Mouse (Mus musculus): Measurements from ENCODE around the gene D930048N14Rik. TPM values are rescaled to one million over a fixed set of nuclear protein-coding genes. Genes with fewer than 3 reads are reported as not detected.
"Not testable (repeated sequence)": the region's sequence is repeated elsewhere in the genome, so short reads cannot be mapped to it uniquely, and the experiment has no call there.

The D930048N14Rik gene
- polyA plus RNA-seq, 1 experiment from 2014 or later: 2.6 TPM

- no peak for ATAC-seq (ENCODE audit: insufficient number of reproducible peaks, insufficient read depth, low FRiP score, low TSS enrichment, low read depth)
- H3K4me3 ChIP-seq: no peak overlapping the region
- H3K9ac ChIP-seq: peak overlapping the region; percentile 41; the same call in 1 of the 2 replicates
- WGBS: 32% methylated on average over 13 of the region's 13 CpGs
- peak overlapping the region; percentile 23; the same call in 1 of the 2 replicates for H3K4me2 ChIP-seq
- H3K27ac ChIP-seq: no peak overlapping the region
- peaks cover 12% of the 10 kb centered on the region for H3K36me3 ChIP-seq
- H3K9me3 ChIP-seq: no peaks in the 10 kb centered on the region
- no peaks in the 10 kb centered on the region for H3K27me3 ChIP-seq
- H3K4me1 ChIP-seq: 0 out of 2 replicates have a peak, but pooled peaks cover 7% of the 10 kb centered on the region
These were observed 30.7 kb downstream of the D930048N14Rik start for GRCm38 (mm10) chr11:51681324-51681975.

- ATAC-seq (ENCODE audit: insufficient number of reproducible peaks, insufficient read depth, low FRiP score, low TSS enrichment, low read depth): no peak
- Histone ChIP-seq H3K4me2 (no peak overlapping the region), H3K9ac (peak overlapping the region; percentile 41; the same call in 1 of the 2 replicates), H3K36me3 (peaks cover 12% of the 10 kb centered on the region), H3K27me3 (no peaks in the 10 kb centered on the region), H3K27ac (no peak overlapping the region), H3K9me3 (no peaks in the 10 kb centered on the region), H3K4me1 (0 out of 2 replicates have a peak, but pooled peaks cover 7% of the 10 kb centered on the region), H3K4me3 (no peak overlapping the region)
- 43% methylated on average over 8 of the region's 8 CpGs for WGBS
These were observed 31.2 kb downstream of the D930048N14Rik start for GRCm38 (mm10) chr11:51681976-51682374.

- H3K4me1 ChIP-seq: peaks cover 6% of the 10 kb centered on the region
- WGBS: under 1% methylated on average over 60 of the region's 60 CpGs
These were observed 37.9 kb downstream of the D930048N14Rik start, which contains the start of gene 0610009B22Rik for GRCm38 (mm10) chr11:51688330-51689328. Gene 0610009B22Rik (minus strand): TSS chr11:51688874.

GRCm38 (mm10) chr11:51689343-51689742 is 38.6 kb downstream of the D930048N14Rik start:
- Histone ChIP-seq H3K9me3 (no peaks in the 10 kb centered on the region), H3K4me1 (peaks cover 6% of the 10 kb centered on the region), H3K36me3 (peaks cover 25% of the 10 kb centered on the region), H3K27ac (peak overlapping the region; percentile 99), H3K4me2 (peak overlapping the region; percentile 81), H3K4me3 (peak overlapping the region; percentile 70), H3K27me3 (no peaks in the 10 kb centered on the region), H3K9ac (peak overlapping the region; percentile 84)
- WGBS: 26% methylated on average over 6 of the region's 6 CpGs
- ATAC-seq (ENCODE audit: insufficient number of reproducible peaks, insufficient read depth, low FRiP score, low TSS enrichment, low read depth): no peak

More at GRCm38 (mm10) chr11:51688330-51689328, 37.9 kb downstream of the D930048N14Rik start, which contains the start of gene 0610009B22Rik:
- Histone ChIP-seq H3K4me2 (peak within 1 kb of the TSS; percentile 81), H3K9me3 (no peaks in the 10 kb centered on the region), H3K27me3 (no peaks in the 10 kb centered on the region), H3K27ac (peak within 1 kb of the TSS; percentile 99), H3K4me3 (peak within 1 kb of the TSS; percentile 70), H3K9ac (peak within 1 kb of the TSS; percentile 84), H3K36me3 (peaks cover 25% of the 10 kb centered on the region)
- ATAC-seq (ENCODE audit: insufficient number of reproducible peaks, insufficient read depth, low FRiP score, low TSS enrichment, low read depth): peak; percentile 99

GRCm38 (mm10) chr11:51690597-51690996 is 39.8 kb downstream of the D930048N14Rik start:
- H3K4me1 ChIP-seq; ATAC-seq (ENCODE audit: insufficient number of reproducible peaks, insufficient read depth, low FRiP score, low TSS enrichment, low read depth); H3K9me3 ChIP-seq; H3K27me3 ChIP-seq; H3K4me2 ChIP-seq; H3K9ac ChIP-seq; H3K27ac ChIP-seq; H3K4me3 ChIP-seq: not testable (repeated sequence)
- peaks cover 16% of the 10 kb centered on the region for H3K36me3 ChIP-seq
- WGBS: 81% methylated on average over 2 of the region's 3 CpGs

- H3K4me2 ChIP-seq: no peak overlapping the region
- no peaks in the 10 kb centered on the region for H3K9me3 ChIP-seq
- H3K36me3 ChIP-seq: peaks cover 51% of the 10 kb centered on the region
- no peak overlapping the region for H3K9ac ChIP-seq
- WGBS: 89% methylated on average over 3 of the region's 3 CpGs
- H3K27me3 ChIP-seq: no peaks in the 10 kb centered on the region
- H3K4me3 ChIP-seq: no peak overlapping the region
- no peak overlapping the region for H3K27ac ChIP-seq
- H3K4me1 ChIP-seq: no peaks in the 10 kb centered on the region
- no peak for ATAC-seq (ENCODE audit: insufficient number of reproducible peaks, insufficient read depth, low FRiP score, low TSS enrichment, low read depth)
These were observed 44.2 kb downstream of the D930048N14Rik start for GRCm38 (mm10) chr11:51694984-51695383.

GRCm38 (mm10) chr11:51702831-51703230 is 52.1 kb downstream of the D930048N14Rik start:
- H3K36me3 ChIP-seq: peaks cover 92% of the 10 kb centered on the region
- no peaks in the 10 kb centered on the region for H3K9me3 ChIP-seq
- H3K27me3 ChIP-seq: no peaks in the 10 kb centered on the region
- ATAC-seq (ENCODE audit: insufficient number of reproducible peaks, insufficient read depth, low FRiP score, low TSS enrichment, low read depth): no peak
- no peak overlapping the region for H3K4me3 ChIP-seq
- H3K4me1 ChIP-seq: 0 out of 2 replicates have a peak, but pooled peaks cover 3% of the 10 kb centered on the region
- no peak overlapping the region for H3K27ac ChIP-seq
- WGBS: 26% methylated on average over 3 of the region's 3 CpGs
- no peak overlapping the region for H3K4me2 ChIP-seq
- H3K9ac ChIP-seq: no peak overlapping the region

GRCm38 (mm10) chr11:51703379-51703998 is 52.7 kb downstream of the D930048N14Rik start:
- Histone ChIP-seq H3K27me3 (no peaks in the 10 kb centered on the region), H3K4me3 (no peak overlapping the region), H3K36me3 (peaks cover 92% of the 10 kb centered on the region), H3K9me3 (no peaks in the 10 kb centered on the region), H3K4me1 (0 out of 2 replicates have a peak, but pooled peaks cover 3% of the 10 kb centered on the region), H3K4me2 (no peak overlapping the region), H3K9ac (no peak overlapping the region), H3K27ac (no peak overlapping the region)
- WGBS: 57% methylated on average over 10 of the region's 10 CpGs
- no peak for ATAC-seq (ENCODE audit: insufficient number of reproducible peaks, insufficient read depth, low FRiP score, low TSS enrichment, low read depth)

- Histone ChIP-seq H3K9me3 (no peaks in the 10 kb centered on the region), H3K36me3 (peaks cover 86% of the 10 kb centered on the region), H3K4me2 (no peak overlapping the region), H3K4me1 (0 out of 2 replicates have a peak, but pooled peaks cover 3% of the 10 kb centered on the region), H3K9ac (no peak overlapping the region), H3K27ac (no peak overlapping the region), H3K27me3 (no peaks in the 10 kb centered on the region), H3K4me3 (no peak overlapping the region)
- ATAC-seq (ENCODE audit: insufficient number of reproducible peaks, insufficient read depth, low FRiP score, low TSS enrichment, low read depth): no peak
- WGBS: 95% methylated on average over 10 of the region's 10 CpGs
These were observed 55.7 kb downstream of the D930048N14Rik start for GRCm38 (mm10) chr11:51706451-51706850.

- Histone ChIP-seq H3K4me1 (0 out of 2 replicates have a peak, but pooled peaks cover 3% of the 10 kb centered on the region), H3K36me3 (peaks cover 85% of the 10 kb centered on the region), H3K27ac (no peak overlapping the region), H3K27me3 (no peaks in the 10 kb centered on the region), H3K9ac (no peak overlapping the region), H3K4me3 (no peak overlapping the region), H3K9me3 (no peaks in the 10 kb centered on the region), H3K4me2 (no peak overlapping the region)
- ATAC-seq (ENCODE audit: insufficient number of reproducible peaks, insufficient read depth, low FRiP score, low TSS enrichment, low read depth): no peak
- 92% methylated on average over 13 of the region's 13 CpGs for WGBS
These were observed 56.3 kb downstream of the D930048N14Rik start for GRCm38 (mm10) chr11:51707080-51707479.
